Mouse (Mus musculus) heart, embryonic 14.5 days (tissue): ENCODE data around the gene Ttll8. TPM values are rescaled to one million over a fixed set of nuclear protein-coding genes. Genes with fewer than 3 reads are reported as not detected.

Source experiments
- ATAC-seq: fragments of 200-750 bp; cut with Nextera tagmentation; 2 replicates; pipeline ENCODE4 v1.8.0; 2017; ENCODE audit warnings: low read depth, moderate TSS enrichment; ENCODE audit not compliant: insufficient number of reproducible peaks, insufficient read depth, low FRiP score
- H3K27ac ChIP-seq, 2 experiments: fragments of 200-500 bp in 1 of 2; fragments of 300-500 bp in 1 of 2; sonication (generic) in 1 of 2; replicated peaks in 1 of 2; 2 replicates each; pipeline ENCODE4 v1.5.1; 2012 to 2014; ENCODE audit warnings: low read depth in 2 of 2, low read length in 2 of 2, control low read depth in 1 of 2, mild to moderate bottlenecking in 1 of 2, mixed read lengths in 1 of 2; ENCODE audit not compliant: control insufficient read depth in 1 of 2, insufficient read depth in 1 of 2
- H3K27me3 ChIP-seq: fragments of 300-500 bp; sonication (generic); 2 replicates; pipeline ENCODE4 v1.6.1; 2014; ENCODE audit warnings: mild to moderate bottlenecking, low read length, control low read depth; ENCODE audit not compliant: control insufficient read depth, insufficient read depth
- H3K36me3 ChIP-seq: fragments of 300-500 bp; sonication (generic); 2 replicates; pipeline ENCODE4 v1.6.1; 2014; ENCODE audit warnings: mild to moderate bottlenecking, control low read depth, low read length, mixed read lengths; ENCODE audit not compliant: control insufficient read depth, insufficient read depth
- H3K4me1 ChIP-seq, 2 experiments: fragments of 200-500 bp in 1 of 2; fragments of 300-500 bp in 1 of 2; sonication (generic) in 1 of 2; 2 replicates each; pipeline ENCODE4 v1.6.1; 2012 to 2014; ENCODE audit warnings: low read length in 2 of 2, control low read depth in 1 of 2, mixed read lengths in 1 of 2; ENCODE audit not compliant: control insufficient read depth in 2 of 2, insufficient read depth in 2 of 2
- H3K4me2 ChIP-seq: fragments of 300-500 bp; sonication (generic); 2 replicates; pipeline ENCODE4 v1.6.1; 2014; ENCODE audit warnings: mild to moderate bottlenecking, low read length
- H3K4me3 ChIP-seq, 2 experiments: fragments of 200-500 bp in 1 of 2; fragments of 300-500 bp in 1 of 2; sonication (generic) in 1 of 2; 2 replicates each; pipeline ENCODE4 v1.5.1; 2012 to 2014; ENCODE audit warnings: low read length in 2 of 2, mild to moderate bottlenecking in 2 of 2, control low read depth in 1 of 2, low read depth in 1 of 2, moderate library complexity in 1 of 2; ENCODE audit not compliant: control insufficient read depth in 1 of 2, insufficient read depth in 1 of 2
- H3K9ac ChIP-seq: fragments of 300-500 bp; sonication (generic); 2 replicates; pipeline ENCODE4 v1.6.1; 2014; ENCODE audit warnings: mild to moderate bottlenecking, low read length
- H3K9me3 ChIP-seq: fragments of 300-500 bp; sonication (generic); 2 replicates; pipeline ENCODE4 v1.6.1; 2016; ENCODE audit warnings: low read length, control low read depth; ENCODE audit not compliant: control insufficient read depth
- WGBS: fragments of 180-500 bp; shearing (Covaris S2); extraction: QIAGEN DNeasy Blood & Tissue Kit; methylation state at CpG from one replicate; pipeline ENCODE4 v1.1.7; 2014; 5-methylcytosine and 5-hydroxymethylcytosine counted together
- polyA plus RNA-seq: library from polyadenylated mRNA; unstranded; fragments of >200 nt; fragmentation: Nextera tagmentation; extraction: Ambion mirVana; gene quantifications from 2 replicates; pipeline ENCODE4 v1.2.1, GENCODE M21; 2014

The Ttll8 gene
- polyA plus RNA-seq, 1 experiment from 2014 or later: not detected

DNA sequence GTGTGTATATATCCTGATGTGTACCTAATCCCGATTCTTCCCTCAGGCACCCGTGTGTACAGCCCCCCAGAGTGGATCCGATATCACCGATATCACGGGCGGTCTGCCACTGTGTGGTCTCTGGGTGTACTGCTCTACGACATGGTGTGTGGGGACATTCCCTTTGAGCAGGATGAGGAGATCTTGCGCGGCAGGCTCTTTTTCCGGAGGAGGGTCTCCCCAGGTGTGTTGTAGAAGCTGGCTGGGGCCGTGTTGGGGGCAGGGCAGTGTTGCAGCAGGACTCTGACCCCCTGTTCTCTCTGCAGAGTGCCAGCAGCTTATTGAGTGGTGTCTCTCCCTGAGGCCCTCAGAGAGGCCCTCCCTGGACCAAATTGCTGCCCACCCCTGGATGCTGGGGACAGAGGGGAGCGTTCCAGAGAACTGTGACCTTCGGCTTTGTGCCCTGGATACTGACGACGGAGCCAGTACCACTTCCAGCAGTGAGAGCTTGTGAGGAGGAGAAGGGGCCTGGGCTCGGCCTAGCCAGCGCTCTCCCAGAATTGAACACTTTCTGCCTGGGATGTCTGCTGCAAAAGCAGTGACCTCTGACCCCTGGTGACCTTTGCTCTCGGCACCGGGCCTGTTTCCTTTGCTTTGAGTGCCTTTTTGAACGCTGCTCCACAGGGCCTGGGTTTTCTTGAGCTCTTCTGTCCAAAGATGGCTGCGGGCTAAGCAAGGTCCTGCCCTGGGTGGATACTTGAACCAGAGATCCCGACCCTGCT lies 89.8 kb downstream of the Ttll8 start:
- Histone ChIP-seq H3K27me3 (no peaks in the 10 kb centered on the region), H3K4me1 (peaks cover 48 to 51% of the 10 kb centered on the region in 2 experiments), H3K4me3 (peak overlapping the region; percentile 95 to 96), H3K9me3 (no peaks in the 10 kb centered on the region), H3K27ac (peak overlapping the region; percentile 74 to 94), H3K9ac (peak overlapping the region; percentile 67), H3K36me3 (peaks cover 29% of the 10 kb centered on the region), H3K4me2 (peak overlapping the region; percentile 91)
- WGBS: 20% methylated on average over 22 of the region's 22 CpGs
- ATAC-seq: no peak

- H3K4me2 ChIP-seq: peak overlapping the region; percentile 91
- under 1% methylated on average over 26 of the region's 39 CpGs for WGBS
- peaks cover 51 to 52% of the 10 kb centered on the region in 2 experiments for H3K4me1 ChIP-seq
- H3K9me3 ChIP-seq: no peaks in the 10 kb centered on the region
- H3K27me3 ChIP-seq: no peaks in the 10 kb centered on the region
- peak overlapping the region; percentile 95 to 96 for H3K4me3 ChIP-seq
- H3K9ac ChIP-seq: peak overlapping the region; percentile 98
- H3K36me3 ChIP-seq: peaks cover 29% of the 10 kb centered on the region
- peak overlapping the region; percentile 74 to 94 for H3K27ac ChIP-seq
- peak; percentile 78 for ATAC-seq
These were observed 90.5 kb downstream of the Ttll8 start for GRCm38 (mm10) chr15:88863695-88864231.

DNA sequence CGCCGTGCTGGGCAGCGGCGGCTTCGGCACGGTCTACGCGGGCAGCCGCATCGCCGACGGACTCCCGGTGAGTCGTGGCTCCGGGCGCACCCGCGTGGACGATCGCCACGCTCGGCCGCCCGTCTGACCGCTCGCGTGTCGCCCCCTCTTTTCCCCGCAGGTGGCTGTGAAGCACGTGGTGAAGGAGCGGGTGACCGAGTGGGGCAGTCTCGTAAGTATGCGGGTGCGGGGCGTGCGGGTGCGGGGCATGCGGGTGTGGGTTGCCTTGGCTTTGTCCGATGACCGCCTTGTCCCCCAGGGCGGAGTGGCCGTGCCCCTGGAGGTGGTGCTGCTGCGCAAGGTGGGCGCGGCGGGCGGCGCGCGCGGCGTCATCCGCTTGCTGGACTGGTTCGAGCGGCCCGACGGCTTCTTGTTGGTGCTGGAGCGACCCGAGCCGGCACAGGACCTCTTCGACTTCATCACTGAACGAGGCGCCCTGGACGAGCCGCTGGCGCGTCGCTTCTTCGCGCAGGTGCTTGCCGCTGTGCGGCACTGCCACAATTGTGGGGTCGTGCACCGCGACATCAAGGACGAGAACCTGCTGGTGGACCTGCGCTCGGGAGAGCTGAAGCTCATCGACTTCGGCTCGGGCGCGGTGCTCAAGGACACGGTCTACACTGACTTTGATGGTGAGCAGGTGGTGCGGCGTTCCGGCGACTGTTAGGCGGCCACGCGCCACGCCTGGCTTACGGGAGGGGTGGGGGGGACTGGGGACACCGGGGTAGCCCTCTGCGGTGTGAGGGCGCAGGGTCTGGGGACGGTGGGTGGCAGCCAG lies 91.1 kb downstream of the Ttll8 start:
- peak overlapping the region; percentile 98 for H3K9ac ChIP-seq
- H3K27me3 ChIP-seq: no peaks in the 10 kb centered on the region
- H3K4me3 ChIP-seq: peak overlapping the region; percentile 95 to 96
- peak overlapping the region; percentile 60 to 94 for H3K27ac ChIP-seq
- H3K4me1 ChIP-seq: peaks cover 45 to 46% of the 10 kb centered on the region in 2 experiments
- under 1% methylated on average over 98 of the region's 98 CpGs for WGBS
- ATAC-seq: no peak
- no peaks in the 10 kb centered on the region for H3K9me3 ChIP-seq
- peak overlapping the region; percentile 91 for H3K4me2 ChIP-seq
- H3K36me3 ChIP-seq: peaks cover 29% of the 10 kb centered on the region

DNA sequence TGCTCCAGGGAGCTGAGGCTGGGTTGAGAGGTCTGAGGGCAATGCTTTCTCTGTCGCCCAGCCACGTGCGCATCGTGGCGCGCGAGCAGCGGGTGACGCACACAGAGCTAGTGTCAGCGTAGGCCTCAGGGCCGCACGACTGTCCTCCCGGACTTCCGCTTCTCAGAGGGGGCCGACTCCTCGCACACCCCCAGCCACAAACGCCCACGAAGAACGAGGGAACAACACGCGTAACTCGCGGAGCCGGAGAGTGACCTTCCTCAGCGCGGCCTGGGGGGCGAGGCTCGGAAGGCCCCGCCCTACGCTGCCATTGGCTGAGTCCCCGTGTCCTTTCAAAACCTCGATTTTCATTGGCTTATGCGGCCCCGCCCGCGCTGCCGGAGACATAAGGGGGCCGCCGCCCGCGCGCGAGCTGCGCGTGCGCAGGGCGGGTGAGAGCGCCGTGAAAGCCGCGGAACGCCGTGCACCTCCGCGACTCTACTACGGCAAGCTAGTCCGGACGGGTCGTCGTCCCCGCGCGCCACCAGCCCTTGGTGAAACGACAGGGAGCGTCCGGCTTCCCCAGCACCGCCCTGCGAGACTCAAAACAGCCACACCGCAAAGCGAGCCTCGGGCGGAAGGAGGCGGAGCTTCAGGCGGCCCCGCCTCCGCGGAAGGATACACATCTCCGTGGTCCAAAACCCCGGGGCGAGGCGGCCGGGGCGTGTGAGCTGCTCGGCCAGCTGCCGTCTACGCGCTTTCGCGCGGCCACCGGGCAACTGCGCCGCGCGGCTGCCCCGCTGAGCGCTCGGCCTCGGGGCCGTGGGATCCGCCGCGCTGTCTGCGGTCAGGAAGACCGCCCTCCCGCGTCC lies 92.2 kb downstream of the Ttll8 start, which contains the start of gene Pim3:
Gene Pim3, plus strand, starts transcription at position 415 of the 851 bp plus-strand sequence.
- Histone ChIP-seq H3K4me2 (peak within 1 kb of the TSS; percentile 91), H3K27me3 (no peaks in the 10 kb centered on the region), H3K9me3 (no peaks in the 10 kb centered on the region), H3K27ac (peak within 1 kb of the TSS; percentile 94 to 98), H3K4me1 (peaks cover 35 to 37% of the 10 kb centered on the region in 2 experiments), H3K36me3 (peaks cover 29% of the 10 kb centered on the region), H3K9ac (peak within 1 kb of the TSS; percentile 98), H3K4me3 (peak within 1 kb of the TSS; percentile 95 to 96)
- whole genome bisulfite sequencing: under 1% methylated on average over 98 of the region's 107 CpGs
- peak; percentile 80 for ATAC-seq

GRCm38 (mm10) chr15:88860781-88861180 lies 93.4 kb downstream of the Ttll8 start:
- H3K4me1 ChIP-seq: peaks cover 25 to 28% of the 10 kb centered on the region in 2 experiments
- no peaks in the 10 kb centered on the region for H3K9me3 ChIP-seq
- ATAC-seq: no peak
- H3K36me3 ChIP-seq: peaks cover 17% of the 10 kb centered on the region
- WGBS: 88% methylated on average over 3 of the region's 3 CpGs
- no peak overlapping the region for H3K4me3 ChIP-seq
- no peaks in the 10 kb centered on the region for H3K27me3 ChIP-seq
- H3K27ac ChIP-seq: no peak overlapping the region
- no peak overlapping the region for H3K9ac ChIP-seq
- H3K4me2 ChIP-seq: no peak overlapping the region

DNA sequence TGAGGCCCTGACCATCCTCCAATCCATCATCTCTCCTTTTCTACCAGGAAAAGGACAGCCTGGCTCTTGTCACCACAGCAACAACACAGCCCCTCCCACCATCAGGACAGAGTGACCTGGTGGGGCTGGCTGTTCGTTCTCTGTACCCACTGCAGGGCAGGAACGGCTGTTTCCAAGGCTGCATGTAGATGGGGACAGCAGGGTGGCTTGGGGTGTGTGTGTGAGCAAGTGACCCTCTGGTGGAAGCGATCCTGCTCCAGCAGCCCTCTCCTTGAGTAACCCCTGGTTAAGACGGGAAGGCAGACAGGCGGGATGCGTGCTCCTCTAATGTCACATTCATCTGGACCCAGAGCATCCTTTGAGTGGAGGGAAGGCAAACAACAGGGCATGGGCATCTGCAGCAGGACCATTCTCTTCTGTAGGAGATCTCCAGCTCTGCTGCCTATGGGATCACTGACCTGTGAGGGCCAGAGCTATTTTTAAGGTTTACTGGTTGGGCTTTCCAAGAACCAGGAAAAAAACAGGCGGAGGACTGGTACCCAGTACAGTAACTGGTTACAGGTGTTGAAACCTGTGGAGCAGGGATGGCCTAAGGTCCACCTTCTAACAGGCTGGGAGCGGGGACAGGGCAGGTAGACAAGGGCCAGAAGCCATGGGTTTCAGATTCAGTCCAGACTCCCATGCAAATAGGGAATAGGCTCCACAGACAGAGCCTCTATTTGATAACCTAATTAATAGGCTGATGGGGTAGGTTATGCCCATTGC lies 94.8 kb downstream of the Ttll8 start:
- H3K4me2 ChIP-seq: no peak overlapping the region
- ATAC-seq: no peak
- WGBS: 62% methylated on average over 8 of the region's 8 CpGs
- no peak overlapping the region for H3K27ac ChIP-seq
- peaks cover 25 to 28% of the 10 kb centered on the region in 2 experiments for H3K4me1 ChIP-seq
- H3K4me3 ChIP-seq: no peak overlapping the region
- no peaks in the 10 kb centered on the region for H3K9me3 ChIP-seq
- peaks cover 3% of the 10 kb centered on the region for H3K36me3 ChIP-seq
- no peaks in the 10 kb centered on the region for H3K27me3 ChIP-seq
- H3K9ac ChIP-seq: no peak overlapping the region
